Mouse (Mus musculus) embryonic fibroblast, embryonic 13.5 days (primary cell): Measurements from ENCODE around the gene Zbtb22. TPM values are rescaled to one million over a fixed set of nuclear protein-coding genes. Genes with fewer than 3 reads are reported as not detected.
"Not testable (repeated sequence)": the region's sequence is repeated elsewhere in the genome, so short reads cannot be mapped to it uniquely, and the experiment has no call there.

Experiments used
- H3K27ac ChIP-seq: 2 replicates; pipeline ENCODE4 v1.5.1; 2012; ENCODE audit warnings: low read length, control low read depth, inconsistent platforms; ENCODE audit not compliant: insufficient read depth
- H3K4me1 ChIP-seq: 2 replicates; pipeline ENCODE4 v1.6.1; 2011; ENCODE audit warnings: low read length; ENCODE audit not compliant: control insufficient read depth, insufficient read depth
- H3K4me3 ChIP-seq: 2 replicates; pipeline ENCODE4 v1.5.1; 2011; ENCODE audit warnings: mild to moderate bottlenecking, control low read depth, low read length; ENCODE audit not compliant: insufficient read depth
- CTCF ChIP-seq: IDR thresholded peaks from 2 replicates; pipeline ENCODE4 v1.5.1; 2011; ENCODE audit warnings: mild to moderate bottlenecking, control low read depth, low read length, moderate library complexity, borderline replicate concordance; ENCODE audit not compliant: insufficient read depth
- POLR2A ChIP-seq: IDR thresholded peaks from 2 replicates; pipeline ENCODE4 v1.6.1; 2011; ENCODE audit warnings: low read depth, mild to moderate bottlenecking, control low read depth, low read length, moderate library complexity
- polyA plus RNA-seq: library from polyadenylated mRNA; stranded (reverse); fragments of >200 nt; gene quantifications from 2 replicates; pipeline ENCODE4 v1.2.4, GENCODE M21; 2011; ENCODE audit warnings: low read depth; ENCODE audit not compliant: missing spikeins, insufficient read length

Zbtb22 gene
- 20.3 and 22.2 TPM in 2 replicates for polyA plus RNA-seq

DNA sequence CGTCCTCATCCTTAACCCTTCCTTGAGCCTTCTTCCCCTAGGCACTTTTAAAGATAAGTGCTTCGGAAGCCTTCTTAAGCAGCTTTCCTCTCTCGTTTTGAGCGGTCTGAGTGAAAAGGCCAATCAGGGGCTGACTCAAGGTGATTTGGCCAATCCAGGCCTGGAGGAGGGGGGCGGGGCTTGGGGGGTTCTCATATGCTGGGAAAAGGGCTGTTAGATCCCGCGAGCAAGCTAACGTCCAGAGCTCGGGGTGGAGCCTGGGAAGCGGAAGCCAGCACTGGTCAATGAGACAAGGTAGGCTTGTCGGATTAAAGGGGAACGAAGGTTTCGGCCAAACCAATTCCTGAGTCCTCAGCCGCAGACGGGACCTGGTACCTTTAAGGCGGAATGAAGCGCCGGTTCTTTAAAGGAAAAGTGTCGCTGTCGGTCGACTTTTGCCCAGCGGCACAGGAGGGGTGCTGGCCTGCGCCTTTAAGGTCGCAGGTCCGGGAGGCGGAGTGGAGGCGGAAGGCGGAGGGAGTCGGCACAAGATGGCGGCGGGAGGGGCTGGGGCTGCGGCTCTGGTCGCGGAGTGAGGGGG lies at the start of gene Zbtb22, which contains the start of gene Tapbp:
TSS of gene Zbtb22 (plus strand) at position 234 of the 580 bp plus-strand sequence.
TSS of gene Tapbp (plus strand) at position 229 of the 580 bp plus-strand sequence.
- peak within 1 kb of the TSS; percentile 69 for H3K4me3 ChIP-seq
- peaks cover 3% of the 10 kb centered on the region; the same call in 1 of the 2 replicates for H3K4me1 ChIP-seq
- 0 out of 2 replicates have a peak, but pooled peaks have one; percentile 6 for TF ChIP-seq POLR2A
- TF ChIP-seq CTCF: no peak
- 0 out of 2 replicates have a peak within 1 kb of the TSS, but pooled peaks have one; percentile 21 for H3K27ac ChIP-seq

DNA sequence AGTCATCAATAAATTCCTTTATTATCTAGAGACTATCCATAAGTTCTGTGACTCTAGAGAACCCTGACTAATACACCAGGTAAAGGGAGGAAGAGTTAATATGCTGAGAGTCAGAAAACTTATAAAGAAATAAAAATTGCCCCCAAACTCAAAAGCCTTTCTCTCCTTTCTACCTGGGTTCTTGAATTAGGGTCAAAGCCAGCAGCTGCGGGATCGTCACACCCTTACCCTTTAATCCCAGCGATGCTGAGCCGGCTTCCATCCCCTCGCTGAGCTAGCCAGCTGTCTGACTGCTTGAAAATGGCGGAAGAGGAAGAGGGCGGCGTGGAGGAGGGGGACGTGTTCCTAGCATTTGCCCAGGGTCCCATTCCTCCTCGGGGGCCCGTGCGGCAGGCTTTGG lies 42.2 kb upstream of the Zbtb22 start, which contains the start of gene Gm7029:
TSS of gene Gm7029 (plus strand) at position 301 of the 400 bp plus-strand sequence.
- H3K4me1 ChIP-seq, H3K27ac ChIP-seq: not testable (repeated sequence)

DNA sequence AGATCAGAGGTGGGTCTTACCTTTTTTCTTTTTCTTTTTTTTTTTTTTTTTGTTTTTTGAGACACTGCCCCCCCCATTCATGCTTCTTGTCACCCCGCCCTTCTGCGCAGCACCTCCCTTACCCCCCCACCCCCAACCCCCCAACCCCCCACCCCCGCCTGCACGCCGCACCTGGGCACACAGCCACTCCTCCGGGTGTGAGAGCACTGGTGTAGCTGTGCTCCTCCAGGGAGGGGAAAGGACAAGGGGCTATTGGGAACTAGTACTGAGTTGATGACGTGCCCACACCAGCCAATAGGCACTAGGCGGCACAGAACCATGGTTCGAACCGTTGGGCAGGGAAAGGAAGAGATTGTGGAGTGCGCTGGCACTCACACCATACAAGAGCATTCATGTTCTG lies 41.3 kb upstream of the Zbtb22 start:
- TF ChIP-seq CTCF: no peak
- no peak for TF ChIP-seq POLR2A
- Histone ChIP-seq H3K27ac (no peak overlapping the region), H3K4me3 (no peak overlapping the region), H3K4me1 (no peaks in the 10 kb centered on the region)

More for the DNA sequence above, 42.2 kb upstream of the Zbtb22 start, which contains the start of gene Gm7029:
- H3K4me3 ChIP-seq: not testable (repeated sequence)

DNA sequence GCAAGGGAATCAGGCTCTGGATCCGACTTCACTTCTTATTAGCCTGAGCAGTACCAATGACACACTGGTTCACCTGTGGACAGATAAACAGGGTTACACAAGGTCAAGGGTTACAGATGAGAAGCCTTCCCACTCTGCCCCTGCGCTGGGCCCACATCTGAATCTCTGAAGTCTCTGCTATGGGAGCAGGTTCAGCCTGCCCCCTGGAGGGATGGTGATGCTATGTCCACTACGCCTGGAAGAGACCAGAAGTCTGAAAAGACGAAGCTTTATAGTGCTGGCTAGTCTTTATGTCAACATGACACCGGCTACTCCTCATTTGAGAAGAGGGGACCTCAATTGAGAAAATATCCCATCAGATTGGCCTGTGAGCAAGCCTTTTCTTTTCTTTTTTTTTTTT lies 39.9 kb upstream of the Zbtb22 start:
- TF ChIP-seq CTCF: 0 out of 2 replicates have a peak, but pooled peaks have one; percentile 28
- not testable (repeated sequence) for H3K4me3 ChIP-seq, H3K27ac ChIP-seq, H3K4me1 ChIP-seq

DNA sequence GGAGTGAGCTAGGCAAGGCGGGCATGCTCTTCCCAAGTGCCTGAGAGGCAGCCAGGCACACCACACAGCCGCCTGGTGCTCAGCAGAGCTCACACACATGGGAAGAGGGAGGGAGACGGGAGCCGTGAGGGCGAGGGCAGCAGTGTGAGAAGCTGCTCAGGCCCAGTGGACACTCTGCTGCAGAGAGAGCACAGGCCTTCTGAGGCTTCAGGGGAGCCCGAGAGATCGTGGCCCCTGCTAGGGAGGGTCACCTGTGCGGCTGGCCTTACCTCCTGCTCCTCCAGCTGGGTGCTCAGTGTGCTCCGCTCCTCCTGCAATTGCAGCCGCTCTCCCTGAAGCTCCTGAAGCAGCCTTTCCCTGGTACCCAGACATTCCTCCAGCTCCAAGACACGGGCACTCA lies 31.4 kb upstream of the Zbtb22 start:
- not testable (repeated sequence) for H3K4me1 ChIP-seq, H3K4me3 ChIP-seq

DNA sequence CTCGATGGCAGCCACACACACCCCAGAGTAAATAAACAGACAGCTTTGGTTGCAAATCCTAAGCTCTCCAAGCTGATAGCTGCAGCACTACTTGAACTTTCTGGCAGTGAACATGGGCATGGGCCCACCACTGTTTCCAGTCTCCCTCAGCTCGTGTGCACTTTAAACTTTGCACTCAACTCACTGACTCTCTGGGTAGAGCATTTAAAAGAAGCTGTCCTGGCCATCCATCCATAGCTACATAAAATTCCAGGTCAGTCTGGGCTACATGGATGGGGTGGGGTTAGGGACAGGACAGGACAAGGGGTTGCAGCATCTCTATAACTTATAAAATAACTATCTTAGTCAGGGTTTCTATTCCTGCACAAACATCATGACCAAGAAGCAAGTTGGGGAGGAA lies 27.9 kb upstream of the Zbtb22 start:
- H3K27ac ChIP-seq, H3K4me3 ChIP-seq, H3K4me1 ChIP-seq: not testable (repeated sequence)

More for the DNA sequence above, 31.4 kb upstream of the Zbtb22 start:
- H3K27ac ChIP-seq: not testable (repeated sequence)

GRCm38 (mm10) chr17:33888230-33888629 lies 27.5 kb upstream of the Zbtb22 start:
- H3K4me1 ChIP-seq, H3K27ac ChIP-seq: not testable (repeated sequence)
- H3K4me3 ChIP-seq: peak overlapping the region; percentile 10; the same call in 1 of the 2 replicates

GRCm38 (mm10) chr17:33889941-33890532 lies 25.7 kb upstream of the Zbtb22 start:
- peak overlapping the region; percentile 63 for H3K4me3 ChIP-seq
- H3K4me1 ChIP-seq, H3K27ac ChIP-seq: not testable (repeated sequence)

DNA sequence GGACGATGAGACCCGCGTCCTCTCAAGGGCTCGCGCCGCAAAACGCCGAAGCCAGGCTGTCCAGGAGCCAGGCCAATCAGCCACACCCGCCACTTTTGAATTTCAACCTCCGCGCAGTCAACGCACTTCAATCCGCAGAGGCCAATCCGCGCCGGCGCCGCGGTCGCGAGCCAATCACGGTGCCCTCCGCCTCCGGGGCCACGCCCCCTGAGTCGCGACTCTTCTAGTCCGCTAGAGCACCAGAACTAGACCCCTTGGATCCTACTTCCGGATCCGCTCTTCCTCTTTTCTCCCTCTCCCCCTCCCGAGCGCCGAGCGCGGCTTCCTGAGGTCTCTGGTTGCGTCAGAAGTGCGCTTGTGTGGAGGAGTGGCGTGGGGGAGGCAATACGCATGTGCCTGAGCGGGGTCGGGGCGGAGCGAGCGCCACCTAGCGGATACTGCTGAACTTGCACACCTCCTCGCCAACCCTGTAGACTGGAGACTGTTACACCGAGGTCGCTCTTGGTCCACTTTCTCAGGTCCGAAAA lies 25.1 kb upstream of the Zbtb22 start, which contains the start of gene Kifc1:
TSS of gene Kifc1 (minus strand) at position 129 of the 527 bp plus-strand sequence.
- TF ChIP-seq POLR2A (peak; percentile 76), CTCF (peak; percentile 99)
- Histone ChIP-seq H3K4me1 (no peaks in the 10 kb centered on the region), H3K4me3 (peak within 1 kb of the TSS; percentile 63), H3K27ac (no peak within 1 kb of the TSS; the same call in none of the 2 replicates)

- TF ChIP-seq POLR2A (no peak), CTCF (no peak)
- Histone ChIP-seq H3K27ac (no peak overlapping the region), H3K4me3 (no peak overlapping the region), H3K4me1 (no peaks in the 10 kb centered on the region)
Observed at GRCm38 (mm10) chr17:33891357-33891756, 24.3 kb upstream of the Zbtb22 start.

DNA sequence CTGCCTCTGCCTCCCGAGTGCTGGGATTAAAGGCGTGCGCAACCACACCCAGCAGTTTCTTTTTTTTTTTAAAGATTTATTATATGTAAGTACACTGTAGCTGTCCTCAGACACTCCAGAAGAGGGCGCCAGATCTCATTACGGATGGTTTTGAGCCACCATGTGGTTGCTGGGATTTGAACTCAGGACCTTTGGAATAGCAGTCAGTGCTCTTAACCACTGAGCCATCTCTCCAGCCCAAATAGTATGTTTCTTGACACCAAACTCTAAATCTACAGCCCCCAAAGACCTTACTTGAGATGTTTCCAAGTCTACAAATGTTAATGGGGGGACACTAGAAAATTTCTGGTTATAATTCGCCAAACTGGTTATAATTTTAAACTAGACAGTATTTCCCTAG lies 23.8 kb upstream of the Zbtb22 start:
- not testable (repeated sequence) for H3K4me1 ChIP-seq, H3K27ac ChIP-seq, H3K4me3 ChIP-seq
